Mouse (Mus musculus) hindbrain, embryonic 10.5 days (tissue): ENCODE measurements around the gene E130311K13Rik. TPM values are rescaled to one million over a fixed set of nuclear protein-coding genes. Genes with fewer than 3 reads are reported as not detected.
A peak's percentile ranks its signal among the peaks of the same experiment; 100 is the strongest.

Experiments
- DNase-seq: peaks from one replicate; pipeline ENCODE4 v3.0.0-alpha.2; 2017; ENCODE audit warnings: low spot score
- H3K27ac ChIP-seq: fragments of 300-500 bp; sonication (generic); 2 replicates; pipeline ENCODE4 v1.5.1; 2016; ENCODE audit warnings: mild to moderate bottlenecking, moderate library complexity
- H3K27me3 ChIP-seq: fragments of 300-500 bp; sonication (generic); 2 replicates; pipeline ENCODE4 v1.6.1; 2016; ENCODE audit warnings: mild to moderate bottlenecking; ENCODE audit not compliant: poor library complexity, insufficient read depth, severe bottlenecking
- H3K36me3 ChIP-seq: fragments of 300-500 bp; sonication (generic); 2 replicates; pipeline ENCODE4 v1.6.1; 2016; ENCODE audit warnings: mild to moderate bottlenecking, moderate library complexity
- H3K4me1 ChIP-seq: fragments of 300-500 bp; sonication (generic); replicated peaks from 2 replicates; pipeline ENCODE4 v1.6.1; 2016; ENCODE audit warnings: mild to moderate bottlenecking
- H3K4me3 ChIP-seq: fragments of 300-500 bp; sonication (generic); 2 replicates; pipeline ENCODE4 v1.5.1; 2016; ENCODE audit warnings: mild to moderate bottlenecking, moderate library complexity
- H3K9me3 ChIP-seq: fragments of 300-500 bp; sonication (generic); 2 replicates; pipeline ENCODE4 v1.6.1; 2016; ENCODE audit warnings: mild to moderate bottlenecking, moderate library complexity
- WGBS: fragments of 180-500 bp; shearing (Covaris S2); methylation state at CpG from one replicate; pipeline ENCODE4 v1.1.7; 2016; 5-methylcytosine and 5-hydroxymethylcytosine counted together
- polyA plus RNA-seq: library from polyadenylated mRNA; unstranded; fragments of >200 nt; fragmentation: Nextera tagmentation; extraction: Ambion mirVana; gene quantifications from 2 replicates; pipeline ENCODE4 v1.2.1, GENCODE M21; 2016

Gene E130311K13Rik
- polyA plus RNA-seq, 1 experiment from 2014 or later: 3.2 TPM

- no peak overlapping the region for H3K4me3 ChIP-seq
- H3K27ac ChIP-seq: peak overlapping the region; percentile 66
- H3K9me3 ChIP-seq: no peaks in the 10 kb centered on the region
- H3K4me1 ChIP-seq: peaks cover 30% of the 10 kb centered on the region
- peaks cover 29% of the 10 kb centered on the region for H3K36me3 ChIP-seq
- 27% methylated on average over 1 of the region's 1 CpGs for WGBS
- H3K27me3 ChIP-seq: no peaks in the 10 kb centered on the region
- no peak for DNase-seq
These were observed 56.5 kb downstream of the E130311K13Rik start for GRCm38 (mm10) chr3:63872818-63873217.

GRCm38 (mm10) chr3:63871249-63871648 is 58.0 kb downstream of the E130311K13Rik start:
- Histone ChIP-seq H3K4me3 (no peak overlapping the region), H3K27ac (0 out of 2 replicates have a peak overlapping the region, but pooled peaks have one; percentile 66), H3K9me3 (no peaks in the 10 kb centered on the region), H3K27me3 (no peaks in the 10 kb centered on the region), H3K4me1 (peaks cover 30% of the 10 kb centered on the region), H3K36me3 (peaks cover 40% of the 10 kb centered on the region)
- WGBS: 10% methylated on average over 2 of the region's 2 CpGs
- no peak for DNase-seq

GRCm38 (mm10) chr3:63868285-63868684 is 61.0 kb downstream of the E130311K13Rik start:
- 61% methylated on average over 1 of the region's 1 CpGs for WGBS
- H3K27ac ChIP-seq: no peak overlapping the region
- no peaks in the 10 kb centered on the region for H3K27me3 ChIP-seq
- H3K4me1 ChIP-seq: peaks cover 28% of the 10 kb centered on the region
- no peak overlapping the region for H3K4me3 ChIP-seq
- no peaks in the 10 kb centered on the region for H3K9me3 ChIP-seq
- peaks cover 44% of the 10 kb centered on the region for H3K36me3 ChIP-seq
- no peak for DNase-seq

- WGBS: 79% methylated on average over 2 of the region's 2 CpGs
- Histone ChIP-seq H3K4me3 (no peak overlapping the region), H3K36me3 (peaks cover 56% of the 10 kb centered on the region), H3K27ac (no peak overlapping the region), H3K27me3 (no peaks in the 10 kb centered on the region), H3K4me1 (no peaks in the 10 kb centered on the region), H3K9me3 (no peaks in the 10 kb centered on the region)
- DNase-seq: no peak
These were observed 64.2 kb downstream of the E130311K13Rik start for GRCm38 (mm10) chr3:63865069-63865468.

Other genes starting within 250 kb of the E130311K13Rik start
- gene Plch1, start 30.0 kb downstream of the E130311K13Rik start, polyA plus RNA-seq: 28.4 and 32.4 TPM in 2 replicates
- 9.5 and 11.2 TPM in 2 replicates for gene Slc33a1, start 35.3 kb upstream of the E130311K13Rik start, polyA plus RNA-seq
- 58.2 and 74.6 TPM in 2 replicates for gene Gmps, start 46.6 kb upstream of the E130311K13Rik start, polyA plus RNA-seq
- not detected in 2 replicates for gene Vmn2r1, start 152.1 kb upstream of the E130311K13Rik start, polyA plus RNA-seq
- gene Vmn2r2, start 212.5 kb upstream of the E130311K13Rik start, polyA plus RNA-seq: 0.04 TPM in 1 of 2 replicates, not detected in the other